Mouse (Mus musculus) testis, adult 2 months (tissue): ENCODE measurements around the gene Morn3.

Source experiments
- CTCF ChIP-seq: fragments of 200-500 bp; IDR thresholded peaks from 2 replicates; pipeline ENCODE4 v1.5.1; 2012; ENCODE audit warnings: low read depth, mild to moderate bottlenecking, inconsistent platforms, low read length, moderate library complexity; ENCODE audit not compliant: control insufficient read depth, insufficient read depth, insufficient replicate concordance
- POLR2A ChIP-seq: fragments of 200-500 bp; IDR thresholded peaks from 2 replicates; pipeline ENCODE4 v1.6.1; 2012; ENCODE audit warnings: low read depth, mild to moderate bottlenecking, inconsistent platforms, low read length, moderate library complexity; ENCODE audit not compliant: control insufficient read depth

GRCm38 (mm10) chr5:122994910-122995309 lies 51.9 kb downstream of the Morn3 start:
- no peak for TF ChIP-seq POLR2A
- TF ChIP-seq CTCF, result no peak
